Mouse (Mus musculus): ENCODE measurements around the gene Mrvi1. TPM values are rescaled to one million over a fixed set of nuclear protein-coding genes. Genes with fewer than 3 reads are reported as not detected.

Gene Mrvi1
- polyA plus RNA-seq, 1 experiment = 18.0 TPM

GRCm38 (mm10) chr7:110947616-110948015 is 34.6 kb downstream of the Mrvi1 start:
- DNase-seq (ENCODE audit: low read depth, low spot score) = no peak
- WGBS = 89% methylated on average over 6 of the region's 6 CpGs

- 86% methylated on average over 6 of the region's 6 CpGs for WGBS
- no peak for DNase-seq (ENCODE audit: low read depth, low spot score)
Measured at GRCm38 (mm10) chr7:110946731-110947130, 35.5 kb downstream of the Mrvi1 start.

- no peak for DNase-seq (ENCODE audit: low read depth, low spot score)
- WGBS = 87% methylated on average over 5 of the region's 5 CpGs
Measured at GRCm38 (mm10) chr7:110944321-110944720, 37.9 kb downstream of the Mrvi1 start.

- 16% methylated on average over 6 of the region's 6 CpGs for WGBS
- no peak for DNase-seq (ENCODE audit: low read depth, low spot score)
Measured at GRCm38 (mm10) chr7:110941701-110942530, 40.3 kb downstream of the Mrvi1 start.

GRCm38 (mm10) chr7:110941116-110941521 is 41.1 kb downstream of the Mrvi1 start:
- 61% methylated on average over 4 of the region's 4 CpGs for WGBS
- DNase-seq (ENCODE audit: low read depth, low spot score) = no peak

GRCm38 (mm10) chr7:110935815-110936762 is 46.2 kb downstream of the Mrvi1 start:
- DNase-seq (ENCODE audit: low read depth, low spot score) = no peak
- 81% methylated on average over 6 of the region's 6 CpGs for WGBS

GRCm38 (mm10) chr7:110933999-110934398 is 48.3 kb downstream of the Mrvi1 start:
- DNase-seq (ENCODE audit: low read depth, low spot score) = no peak
- WGBS = 62% methylated on average over 2 of the region's 2 CpGs

- 73% methylated on average over 3 of the region's 3 CpGs for WGBS
- no peak for DNase-seq (ENCODE audit: low read depth, low spot score)
Measured at GRCm38 (mm10) chr7:110933329-110933728, 48.9 kb downstream of the Mrvi1 start.

- 25% methylated on average over 3 of the region's 3 CpGs for WGBS
- DNase-seq (ENCODE audit: low read depth, low spot score) = no peak
Measured at GRCm38 (mm10) chr7:110930118-110930854, 52.0 kb downstream of the Mrvi1 start.

GRCm38 (mm10) chr7:110926562-110926961 is 55.7 kb downstream of the Mrvi1 start:
- WGBS = 87% methylated on average over 4 of the region's 4 CpGs
- no peak for DNase-seq (ENCODE audit: low read depth, low spot score)

- DNase-seq (ENCODE audit: low read depth, low spot score) = no peak
Measured at GRCm38 (mm10) chr7:110920331-110921261, 61.7 kb downstream of the Mrvi1 start.

GRCm38 (mm10) chr7:110919721-110920120 is 62.5 kb downstream of the Mrvi1 start:
- no peak for DNase-seq (ENCODE audit: low read depth, low spot score)
- 34% methylated on average over 3 of the region's 3 CpGs for WGBS

More at GRCm38 (mm10) chr7:110920331-110921261, 61.7 kb downstream of the Mrvi1 start:
- 54% methylated on average over 19 of the region's 19 CpGs for WGBS

GRCm38 (mm10) chr7:110915913-110916312 is 66.3 kb downstream of the Mrvi1 start:
- 68% methylated on average over 7 of the region's 7 CpGs for WGBS

GRCm38 (mm10) chr7:110914531-110914930 is 67.7 kb downstream of the Mrvi1 start:
- DNase-seq (ENCODE audit: low read depth, low spot score) = peak; percentile 50
- WGBS = 42% methylated on average over 3 of the region's 3 CpGs

More at GRCm38 (mm10) chr7:110915913-110916312, 66.3 kb downstream of the Mrvi1 start:
- no peak for DNase-seq (ENCODE audit: low read depth, low spot score)

GRCm38 (mm10) chr7:110913754-110914153 is 68.5 kb downstream of the Mrvi1 start:
- WGBS = 95% methylated on average over 4 of the region's 4 CpGs
- DNase-seq (ENCODE audit: low read depth, low spot score) = no peak

- WGBS = 64% methylated on average over 8 of the region's 8 CpGs
Measured at GRCm38 (mm10) chr7:110908209-110909144, 73.8 kb downstream of the Mrvi1 start.

GRCm38 (mm10) chr7:110906566-110906965 is 75.7 kb downstream of the Mrvi1 start:
- DNase-seq (ENCODE audit: low read depth, low spot score) = no peak

More at GRCm38 (mm10) chr7:110908209-110909144, 73.8 kb downstream of the Mrvi1 start:
- no peak for DNase-seq (ENCODE audit: low read depth, low spot score)

More at GRCm38 (mm10) chr7:110906566-110906965, 75.7 kb downstream of the Mrvi1 start:
- 86% methylated on average over 2 of the region's 2 CpGs for WGBS

All from large intestine, adult 2 months (tissue).